Mouse (Mus musculus): ENCODE results near the gene Ninj1. TPM values are rescaled to one million over a fixed set of nuclear protein-coding genes. Genes with fewer than 3 reads are reported as not detected.

Ninj1 gene
- polyA plus RNA-seq, 1 experiment from 2014 or later = 65.0 TPM

DNA sequence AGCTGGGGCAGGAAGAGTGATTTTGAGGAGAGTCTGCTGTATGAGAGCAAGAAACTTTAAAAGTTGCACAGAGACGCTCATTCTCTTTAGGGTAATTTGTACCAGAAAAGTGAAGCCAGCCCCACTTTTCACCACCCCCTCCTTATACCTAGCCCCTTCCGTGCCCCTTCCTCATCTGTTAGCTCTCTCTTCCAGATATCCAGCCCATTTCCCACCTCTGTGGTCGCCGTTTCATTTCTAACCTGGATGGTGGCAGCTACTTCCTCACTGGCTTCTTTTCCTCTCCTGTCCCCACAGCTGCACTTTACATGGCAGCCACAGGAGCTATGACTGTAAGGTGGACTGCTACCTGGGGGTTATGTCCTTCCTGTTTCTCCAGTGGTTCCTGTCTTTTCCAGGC lies 32.1 kb downstream of the Ninj1 start:
- H3K9me3 ChIP-seq (ENCODE audit: control insufficient read depth, low read length) = 0 out of 2 replicates have a peak, but pooled peaks cover 5% of the 10 kb centered on the region
- WGBS = 78% methylated on average over 4 of the region's 4 CpGs
- H3K4me2 ChIP-seq (ENCODE audit: low read depth, low read length) = no peak overlapping the region
- no peaks in the 10 kb centered on the region for H3K36me3 ChIP-seq (ENCODE audit: control insufficient read depth, insufficient read depth, low read length)
- no peak overlapping the region for H3K27ac ChIP-seq (replicated peaks; ENCODE audit: low read depth, low read length)
- no peaks in the 10 kb centered on the region for H3K27me3 ChIP-seq (replicated peaks; ENCODE audit: control insufficient read depth, insufficient read depth, low read length)
- ATAC-seq (ENCODE audit: low read depth) (no peak), DNase-seq (ENCODE audit: low spot score) (no peak)
- H3K4me1 ChIP-seq (ENCODE audit: control insufficient read depth, insufficient read depth, low read length) = peaks cover 19% of the 10 kb centered on the region
- H3K9ac ChIP-seq (ENCODE audit: low read depth, low read length) = no peak overlapping the region
- no peak overlapping the region for H3K4me3 ChIP-seq (ENCODE audit: low read depth, low read length)

- WGBS = 22% methylated on average over 5 of the region's 5 CpGs
- H3K27ac ChIP-seq (replicated peaks; ENCODE audit: low read depth, low read length) = no peak overlapping the region
- no peak overlapping the region for H3K4me2 ChIP-seq (ENCODE audit: low read depth, low read length)
- H3K4me3 ChIP-seq (ENCODE audit: low read depth, low read length) = no peak overlapping the region
- no peaks in the 10 kb centered on the region for H3K36me3 ChIP-seq (ENCODE audit: control insufficient read depth, insufficient read depth, low read length)
- no peaks in the 10 kb centered on the region for H3K27me3 ChIP-seq (replicated peaks; ENCODE audit: control insufficient read depth, insufficient read depth, low read length)
- no peak overlapping the region for H3K9ac ChIP-seq (ENCODE audit: low read depth, low read length)
- H3K9me3 ChIP-seq (ENCODE audit: control insufficient read depth, low read length) = 0 out of 2 replicates have a peak, but pooled peaks cover 5% of the 10 kb centered on the region
- H3K4me1 ChIP-seq (ENCODE audit: control insufficient read depth, insufficient read depth, low read length) = peaks cover 11% of the 10 kb centered on the region
- no peak for ATAC-seq (ENCODE audit: low read depth)
- no peak for DNase-seq (ENCODE audit: low spot score)
These were observed 33.6 kb downstream of the Ninj1 start for GRCm38 (mm10) chr13:49220912-49221311.

DNA sequence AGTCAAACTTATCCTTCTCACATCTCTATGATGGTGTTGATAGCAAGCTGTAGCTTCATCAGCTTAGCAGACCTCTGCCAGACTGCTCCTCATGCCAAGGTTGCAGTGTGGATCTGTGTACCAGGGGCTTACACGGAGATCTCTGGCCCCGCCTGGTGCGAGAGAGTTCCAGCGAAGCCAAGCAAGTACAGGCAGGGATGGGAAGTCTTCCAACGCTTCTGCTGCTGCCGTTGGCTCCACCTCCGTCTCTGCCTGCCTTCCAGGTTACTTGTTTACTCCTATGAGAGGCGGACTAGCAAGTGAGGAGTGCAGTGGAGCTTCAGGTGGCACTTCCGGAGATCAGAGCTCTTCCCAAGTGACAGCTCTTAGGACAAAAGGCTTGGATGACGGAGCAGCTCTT lies 37.0 kb downstream of the Ninj1 start:
- Histone ChIP-seq H3K4me3 (ENCODE audit: low read depth, low read length) (peak overlapping the region; percentile 10; the same call in 1 of the 2 replicates), H3K36me3 (ENCODE audit: control insufficient read depth, insufficient read depth, low read length) (no peaks in the 10 kb centered on the region), H3K4me1 (ENCODE audit: control insufficient read depth, insufficient read depth, low read length) (no peaks in the 10 kb centered on the region), H3K4me2 (ENCODE audit: low read depth, low read length) (peak overlapping the region; percentile 28), H3K9ac (ENCODE audit: low read depth, low read length) (no peak overlapping the region), H3K27me3 (replicated peaks; ENCODE audit: control insufficient read depth, insufficient read depth, low read length) (no peaks in the 10 kb centered on the region), H3K9me3 (ENCODE audit: control insufficient read depth, low read length) (0 out of 2 replicates have a peak, but pooled peaks cover 5% of the 10 kb centered on the region), H3K27ac (replicated peaks; ENCODE audit: low read depth, low read length) (no peak overlapping the region)
- 10% methylated on average over 10 of the region's 10 CpGs for WGBS
- ATAC-seq (ENCODE audit: low read depth) (peak; percentile 76; the same call in 1 of the 2 replicates), DNase-seq (ENCODE audit: low spot score) (peak; percentile 82)

DNA sequence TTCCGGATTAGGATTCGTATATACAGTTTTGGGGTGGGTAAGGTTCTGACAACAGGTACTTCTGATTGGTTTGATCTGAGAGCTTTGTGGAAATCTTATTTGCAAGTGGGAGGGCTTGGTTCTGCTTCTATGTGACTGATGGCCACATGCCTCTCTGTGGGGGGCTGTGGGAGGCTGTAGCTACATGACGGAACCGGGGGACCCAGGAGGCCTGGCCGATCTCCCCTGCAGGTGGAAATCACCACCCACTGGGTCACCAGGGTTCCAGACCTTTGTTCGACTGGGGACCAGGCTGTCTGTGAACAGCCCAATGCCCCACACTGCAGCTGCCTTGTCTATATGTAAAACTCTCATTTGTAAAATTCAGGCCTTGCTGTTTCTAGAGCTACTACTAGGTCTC lies 37.4 kb downstream of the Ninj1 start:
- Histone ChIP-seq H3K36me3 (ENCODE audit: control insufficient read depth, insufficient read depth, low read length) (no peaks in the 10 kb centered on the region), H3K27ac (replicated peaks; ENCODE audit: low read depth, low read length) (no peak overlapping the region), H3K4me2 (ENCODE audit: low read depth, low read length) (peak overlapping the region; percentile 28), H3K9ac (ENCODE audit: low read depth, low read length) (no peak overlapping the region), H3K9me3 (ENCODE audit: control insufficient read depth, low read length) (0 out of 2 replicates have a peak, but pooled peaks cover 5% of the 10 kb centered on the region), H3K27me3 (replicated peaks; ENCODE audit: control insufficient read depth, insufficient read depth, low read length) (no peaks in the 10 kb centered on the region), H3K4me3 (ENCODE audit: low read depth, low read length) (peak overlapping the region; percentile 10; the same call in 1 of the 2 replicates), H3K4me1 (ENCODE audit: control insufficient read depth, insufficient read depth, low read length) (no peaks in the 10 kb centered on the region)
- WGBS = 21% methylated on average over 6 of the region's 6 CpGs
- DNase-seq (ENCODE audit: low spot score) (no peak), ATAC-seq (ENCODE audit: low read depth) (0 out of 2 replicates have a peak, but pooled peaks have one; percentile 68)

- no peak overlapping the region for H3K27ac ChIP-seq (replicated peaks; ENCODE audit: low read depth, low read length)
- no peaks in the 10 kb centered on the region for H3K4me1 ChIP-seq (ENCODE audit: control insufficient read depth, insufficient read depth, low read length)
- H3K9ac ChIP-seq (ENCODE audit: low read depth, low read length) = no peak overlapping the region
- H3K36me3 ChIP-seq (ENCODE audit: control insufficient read depth, insufficient read depth, low read length) = no peaks in the 10 kb centered on the region
- WGBS = 69% methylated on average over 3 of the region's 3 CpGs
- ATAC-seq (ENCODE audit: low read depth) (no peak), DNase-seq (ENCODE audit: low spot score) (no peak)
- H3K4me3 ChIP-seq (ENCODE audit: low read depth, low read length) = no peak overlapping the region
- no peaks in the 10 kb centered on the region for H3K27me3 ChIP-seq (replicated peaks; ENCODE audit: control insufficient read depth, insufficient read depth, low read length)
- H3K4me2 ChIP-seq (ENCODE audit: low read depth, low read length) = no peak overlapping the region
- H3K9me3 ChIP-seq (ENCODE audit: control insufficient read depth, low read length) = 0 out of 2 replicates have a peak, but pooled peaks cover 5% of the 10 kb centered on the region
These were observed 37.9 kb downstream of the Ninj1 start for GRCm38 (mm10) chr13:49225159-49225558.

DNA sequence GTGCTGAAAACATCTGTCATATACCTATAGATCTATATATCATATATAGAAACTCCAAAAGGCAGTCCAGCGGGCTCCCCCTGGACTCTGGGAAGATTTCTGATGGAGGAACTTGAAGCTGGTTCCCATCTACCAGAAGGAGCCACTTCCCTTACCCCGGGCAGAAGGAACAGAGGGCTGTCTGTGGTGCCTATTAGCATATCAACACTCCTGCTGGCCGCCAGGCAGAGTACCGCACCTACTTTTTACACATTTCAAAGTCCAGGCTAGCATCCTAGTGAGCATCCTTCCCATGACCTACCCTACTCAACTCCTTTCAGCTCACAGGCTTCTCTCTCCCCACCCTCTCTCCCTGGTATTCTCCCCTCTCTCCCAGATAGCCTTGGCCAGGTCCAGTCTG lies 38.3 kb downstream of the Ninj1 start:
- 37% methylated on average over 4 of the region's 4 CpGs for WGBS
- no peaks in the 10 kb centered on the region for H3K4me1 ChIP-seq (ENCODE audit: control insufficient read depth, insufficient read depth, low read length)
- H3K9ac ChIP-seq (ENCODE audit: low read depth, low read length) = no peak overlapping the region
- DNase-seq (ENCODE audit: low spot score) (no peak), ATAC-seq (ENCODE audit: low read depth) (no peak)
- H3K27me3 ChIP-seq (replicated peaks; ENCODE audit: control insufficient read depth, insufficient read depth, low read length) = no peaks in the 10 kb centered on the region
- H3K36me3 ChIP-seq (ENCODE audit: control insufficient read depth, insufficient read depth, low read length) = no peaks in the 10 kb centered on the region
- H3K4me3 ChIP-seq (ENCODE audit: low read depth, low read length) = no peak overlapping the region
- H3K27ac ChIP-seq (replicated peaks; ENCODE audit: low read depth, low read length) = no peak overlapping the region
- no peak overlapping the region for H3K4me2 ChIP-seq (ENCODE audit: low read depth, low read length)
- H3K9me3 ChIP-seq (ENCODE audit: control insufficient read depth, low read length) = 0 out of 2 replicates have a peak, but pooled peaks cover 5% of the 10 kb centered on the region

GRCm38 (mm10) chr13:49233792-49234572 lies 46.7 kb downstream of the Ninj1 start:
- no peak overlapping the region for H3K4me2 ChIP-seq (ENCODE audit: low read depth, low read length)
- no peak overlapping the region for H3K9ac ChIP-seq (ENCODE audit: low read depth, low read length)
- no peaks in the 10 kb centered on the region for H3K27me3 ChIP-seq (replicated peaks; ENCODE audit: control insufficient read depth, insufficient read depth, low read length)
- ATAC-seq (ENCODE audit: low read depth) = no peak
- no peaks in the 10 kb centered on the region for H3K36me3 ChIP-seq (ENCODE audit: control insufficient read depth, insufficient read depth, low read length)
- H3K27ac ChIP-seq (replicated peaks; ENCODE audit: low read depth, low read length) = no peak overlapping the region
- no peaks in the 10 kb centered on the region for H3K4me1 ChIP-seq (ENCODE audit: control insufficient read depth, insufficient read depth, low read length)
- no peak for DNase-seq (ENCODE audit: low spot score)
- WGBS = 91% methylated on average over 8 of the region's 8 CpGs
- H3K4me3 ChIP-seq (ENCODE audit: low read depth, low read length) = no peak overlapping the region
- H3K9me3 ChIP-seq (ENCODE audit: control insufficient read depth, low read length) = no peaks in the 10 kb centered on the region

DNA sequence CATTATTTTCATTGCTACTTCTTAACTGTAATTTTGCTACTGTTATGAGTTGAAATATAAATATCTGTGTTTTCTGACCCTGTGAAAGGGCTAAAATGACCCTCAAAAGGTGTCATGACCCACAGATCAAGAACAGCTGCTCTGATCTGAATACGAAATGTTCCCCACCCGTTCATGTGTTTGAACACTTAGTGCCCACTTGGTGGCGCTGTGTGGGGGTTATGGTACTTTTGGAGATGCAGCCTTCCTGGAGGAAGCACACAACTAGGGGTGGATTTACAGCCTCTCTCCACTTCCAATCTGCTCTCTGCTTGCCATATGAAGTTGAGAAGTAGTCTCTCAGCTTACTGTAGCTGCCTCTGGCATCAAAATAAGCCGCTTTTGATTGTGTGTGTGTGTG lies 47.4 kb downstream of the Ninj1 start:
- H3K4me2 ChIP-seq (ENCODE audit: low read depth, low read length) = no peak overlapping the region
- ATAC-seq (ENCODE audit: low read depth) (no peak), DNase-seq (ENCODE audit: low spot score) (no peak)
- no peaks in the 10 kb centered on the region for H3K4me1 ChIP-seq (ENCODE audit: control insufficient read depth, insufficient read depth, low read length)
- H3K27me3 ChIP-seq (replicated peaks; ENCODE audit: control insufficient read depth, insufficient read depth, low read length) = no peaks in the 10 kb centered on the region
- no peaks in the 10 kb centered on the region for H3K36me3 ChIP-seq (ENCODE audit: control insufficient read depth, insufficient read depth, low read length)
- H3K27ac ChIP-seq (replicated peaks; ENCODE audit: low read depth, low read length) = no peak overlapping the region
- H3K4me3 ChIP-seq (ENCODE audit: low read depth, low read length) = no peak overlapping the region
- no peaks in the 10 kb centered on the region for H3K9me3 ChIP-seq (ENCODE audit: control insufficient read depth, low read length)
- no peak overlapping the region for H3K9ac ChIP-seq (ENCODE audit: low read depth, low read length)
- WGBS = 90% methylated on average over 4 of the region's 4 CpGs

- Histone ChIP-seq H3K27ac (replicated peaks; ENCODE audit: low read depth, low read length) (no peak overlapping the region), H3K9me3 (ENCODE audit: control insufficient read depth, low read length) (no peaks in the 10 kb centered on the region), H3K4me1 (ENCODE audit: control insufficient read depth, insufficient read depth, low read length) (no peaks in the 10 kb centered on the region), H3K4me2 (ENCODE audit: low read depth, low read length) (no peak overlapping the region), H3K9ac (ENCODE audit: low read depth, low read length) (no peak overlapping the region), H3K4me3 (ENCODE audit: low read depth, low read length) (no peak overlapping the region), H3K36me3 (ENCODE audit: control insufficient read depth, insufficient read depth, low read length) (no peaks in the 10 kb centered on the region), H3K27me3 (replicated peaks; ENCODE audit: control insufficient read depth, insufficient read depth, low read length) (no peaks in the 10 kb centered on the region)
- DNase-seq (ENCODE audit: low spot score) = no peak
- ATAC-seq (ENCODE audit: low read depth) = no peak
- 88% methylated on average over 8 of the region's 8 CpGs for WGBS
These were observed 50.3 kb downstream of the Ninj1 start for GRCm38 (mm10) chr13:49237617-49238016.

Data from embryonic facial prominence, embryonic 14.5 days (tissue).